Mouse (Mus musculus): Measurements from ENCODE around the gene Mrpl51.

- TF ChIP-seq CTCF (IDR thresholded peaks at IDR 0.05; ENCODE audit: low read depth) (no peak), EP300 (IDR thresholded peaks at IDR 0.05; ENCODE audit: low read depth) (no peak)
Measured at GRCm38 (mm10) chr6:125159773-125160557, 31.6 kb upstream of the Mrpl51 start.
